Mouse (Mus musculus) brain, adult 10 weeks (tissue): Measurements from ENCODE around the gene Olfr1264. TPM values are rescaled to one million over a fixed set of nuclear protein-coding genes. Genes with fewer than 3 reads are reported as not detected.

ENCODE experiments used
- polyA plus RNA-seq: library from polyadenylated mRNA; stranded (reverse); fragments of 350-450 nt; fragmentation: Illumina TruSeq; extraction: RNeasy Lipid Tissue Mini Kit (QIAGEN cat#74804); gene quantifications from one replicate; pipeline ENCODE4 v1.2.3, GENCODE M21; 2015; ENCODE audit warnings: low read depth, low replicate concordance

The Olfr1264 gene
- polyA plus RNA-seq: not detected

DNA sequence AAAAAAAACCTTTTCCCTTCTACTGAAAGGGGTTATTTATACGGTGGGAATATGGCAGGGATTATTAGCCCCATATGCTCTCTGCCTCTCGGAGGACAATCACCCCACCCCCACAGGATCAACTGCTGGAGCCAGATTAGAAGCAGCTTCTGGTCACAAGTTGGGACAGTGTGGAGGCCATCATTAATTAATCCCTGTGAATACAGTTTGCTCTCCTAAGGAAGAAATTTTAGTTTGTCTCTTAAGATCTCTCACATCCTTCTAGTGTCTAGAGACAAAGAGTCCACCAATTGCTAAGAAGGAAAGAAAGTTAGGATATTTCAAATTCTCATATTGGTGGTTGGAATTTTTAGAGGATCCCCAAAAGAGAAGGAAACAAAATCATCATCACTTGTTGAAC lies at the start of gene Olfr1264:
Gene Olfr1264 (minus strand): TSS at position 101 of the 400 bp plus-strand sequence.

DNA sequence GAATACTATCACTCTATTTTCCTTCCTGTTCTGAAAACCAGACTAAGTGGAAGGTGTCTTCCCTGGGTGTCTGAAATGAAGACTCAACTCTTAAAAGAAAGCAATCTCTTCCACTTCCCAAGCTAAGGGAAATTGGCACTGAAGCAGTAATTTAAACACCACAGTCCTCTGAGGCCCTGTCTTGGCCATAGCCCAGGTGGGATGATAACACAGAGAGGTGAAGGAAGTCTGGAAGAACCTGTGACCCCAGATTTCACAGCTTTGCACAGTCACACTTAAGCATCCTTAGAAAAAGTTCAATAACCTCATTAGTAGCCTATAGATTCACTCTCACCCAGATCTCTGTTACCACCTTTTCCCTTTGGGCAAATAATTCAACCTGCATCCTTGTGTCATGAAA lies 38.1 kb upstream of the Olfr1264 start, which contains the start of gene Olfr140:
Gene Olfr140 (minus strand): TSS at position 101 of the 400 bp plus-strand sequence.

DNA sequence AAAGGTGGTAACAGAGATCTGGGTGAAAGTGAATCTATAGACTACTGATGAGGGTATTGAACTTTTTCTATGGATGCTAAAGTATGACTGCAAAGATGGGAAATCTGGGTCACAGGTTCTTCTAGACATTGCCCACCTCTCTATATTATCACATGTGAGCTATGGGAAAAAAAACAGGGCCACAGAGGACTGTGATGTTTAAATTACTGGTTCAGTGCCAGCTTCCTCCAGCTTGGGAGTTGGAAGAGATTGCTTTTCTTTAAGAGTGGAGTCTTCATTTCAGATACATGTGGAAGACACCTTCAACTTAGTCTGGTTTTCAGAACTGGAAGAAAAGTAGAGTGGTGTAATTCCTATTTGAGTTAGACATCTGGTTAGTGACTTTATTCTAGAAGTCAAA lies 9.7 kb upstream of the Olfr1264 start, which contains the start of gene Olfr1265:
Gene Olfr1265 (plus strand): TSS at position 301 of the 400 bp plus-strand sequence.

DNA sequence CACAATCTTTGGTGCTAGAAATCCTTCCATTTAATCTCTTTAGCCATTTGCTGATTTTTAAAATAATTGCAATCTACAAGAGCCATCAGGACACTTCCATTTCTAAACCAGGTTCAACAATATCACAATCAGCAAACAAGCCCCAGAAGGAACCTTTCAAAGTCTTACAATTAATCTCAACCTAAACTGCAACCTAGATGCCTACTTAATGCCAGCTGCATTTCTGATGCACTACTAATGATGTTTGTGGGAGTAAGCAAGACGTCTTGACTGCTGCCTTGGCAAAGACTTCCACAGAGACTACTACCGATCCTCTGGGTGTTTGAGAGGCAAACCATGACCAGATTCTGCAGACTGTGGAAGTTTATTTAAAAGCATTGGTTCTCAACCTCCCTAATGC lies 13.5 kb downstream of the Olfr1264 start, which contains the start of gene Olfr1263:
Gene Olfr1263 (plus strand): TSS at position 301 of the 400 bp plus-strand sequence.

DNA sequence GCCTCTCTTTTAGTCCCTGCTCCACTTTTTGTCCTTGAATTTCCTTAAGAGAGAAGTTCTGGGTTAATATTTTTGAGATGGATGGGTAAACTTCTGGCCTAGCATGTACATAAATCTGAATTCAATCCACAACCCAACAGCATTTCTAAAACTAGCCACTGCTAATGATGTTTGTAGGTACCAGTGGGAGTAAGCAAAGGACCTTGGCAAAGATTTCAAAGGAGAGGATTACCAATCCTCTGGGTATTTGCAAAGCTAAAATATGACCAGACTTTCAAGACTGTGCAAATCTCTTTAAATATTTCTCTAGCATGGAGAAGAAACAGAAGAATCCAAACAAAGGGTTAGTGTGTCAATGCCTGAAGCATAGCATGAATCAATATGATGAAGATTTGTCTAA lies 25.5 kb downstream of the Olfr1264 start, which contains the start of gene Olfr1262:
Gene Olfr1262 (plus strand): TSS at position 301 of the 400 bp plus-strand sequence.

DNA sequence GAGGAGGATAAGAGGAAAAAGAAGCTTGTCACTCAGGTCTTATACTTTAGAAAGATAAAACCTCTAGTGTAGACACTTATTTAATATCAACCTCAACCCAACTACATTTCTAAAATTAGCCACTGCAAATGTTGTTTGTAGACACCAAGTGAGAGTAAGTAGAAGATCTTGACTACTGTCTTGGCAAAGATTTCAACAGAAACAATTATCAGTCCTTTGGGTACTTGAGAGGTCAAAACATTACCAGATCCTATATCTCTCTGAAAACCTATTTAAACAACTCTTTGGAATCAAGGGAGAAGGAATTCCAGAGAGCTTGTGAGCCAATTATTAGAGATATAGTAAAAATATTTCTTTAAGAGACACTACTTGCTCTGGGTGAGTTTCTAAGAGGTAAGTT lies 34.5 kb downstream of the Olfr1264 start, which contains the start of gene Olfr1261:
Gene Olfr1261 (plus strand): TSS at position 301 of the 400 bp plus-strand sequence.

DNA sequence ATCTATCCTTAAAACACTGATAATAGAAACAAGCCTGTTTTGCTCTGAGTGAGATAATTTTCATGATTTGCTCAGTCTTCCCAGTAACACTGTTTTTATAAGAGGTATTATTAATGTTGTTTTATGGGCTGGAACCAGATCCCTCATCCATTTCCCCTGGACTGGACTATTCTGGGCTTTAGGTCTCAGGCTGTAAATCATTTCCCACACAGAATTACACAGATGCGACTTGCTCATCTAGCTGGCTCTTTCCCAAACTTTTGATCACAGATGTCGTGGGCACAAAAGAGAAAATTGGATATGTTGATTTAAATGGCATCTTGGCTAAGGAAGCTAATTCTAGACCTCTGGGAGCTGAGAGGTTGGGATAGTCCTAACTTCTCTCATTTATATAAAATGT lies 51.2 kb downstream of the Olfr1264 start, which contains the start of gene Olfr1260:
Gene Olfr1260 (plus strand): TSS at position 157 of the 400 bp plus-strand sequence.

Other genes starting within 250 kb of the Olfr1264 start
- not detected for gene Olfr1254, start 232.0 kb downstream of the Olfr1264 start, polyA plus RNA-seq
- not detected for gene Olfr1255, start 213.5 kb downstream of the Olfr1264 start, polyA plus RNA-seq
- not detected for gene Olfr1256, start 184.0 kb downstream of the Olfr1264 start, polyA plus RNA-seq
- gene Olfr48, start 177.4 kb downstream of the Olfr1264 start, polyA plus RNA-seq: not detected
- gene Olfr1257, start 147.1 kb downstream of the Olfr1264 start, polyA plus RNA-seq: not detected
- not detected for gene Olfr1258, start 98.3 kb downstream of the Olfr1264 start, polyA plus RNA-seq
- not detected for gene Olfr1259, start 76.9 kb downstream of the Olfr1264 start, polyA plus RNA-seq
- not detected for gene Olfr1260, start 51.2 kb downstream of the Olfr1264 start, polyA plus RNA-seq
- gene Olfr1261, start 34.4 kb downstream of the Olfr1264 start, polyA plus RNA-seq: not detected
- not detected for gene Olfr1262, start 25.4 kb downstream of the Olfr1264 start, polyA plus RNA-seq
- not detected for gene Olfr1263, start 13.4 kb downstream of the Olfr1264 start, polyA plus RNA-seq
- not detected for gene Olfr1265, start 9.8 kb upstream of the Olfr1264 start, polyA plus RNA-seq
- not detected for gene Olfr140, start 38.0 kb upstream of the Olfr1264 start, polyA plus RNA-seq
- not detected for gene Olfr1269, start 95.8 kb upstream of the Olfr1264 start, polyA plus RNA-seq
- not detected for gene Olfr32, start 116.7 kb upstream of the Olfr1264 start, polyA plus RNA-seq
- gene Olfr1270, start 127.5 kb upstream of the Olfr1264 start, polyA plus RNA-seq: not detected
- gene Olfr1506, start 198.9 kb upstream of the Olfr1264 start, polyA plus RNA-seq: not detected
- gene Olfr142, start 232.0 kb upstream of the Olfr1264 start, polyA plus RNA-seq: not detected
- gene Olfr1271, start 245.5 kb upstream of the Olfr1264 start, polyA plus RNA-seq: not detected